Mouse (Mus musculus): ENCODE data around the gene Tesk1.

Gene Tesk1

GRCm38 (mm10) chr4:43493186-43493845 is 51.6 kb downstream of the Tesk1 start:
- peak; percentile 97 for DNase-seq

- peak in 1 of 2 experiments; percentile 29 for DNase-seq
These were observed 52.1 kb downstream of the Tesk1 start for GRCm38 (mm10) chr4:43493846-43494240.

- DNase-seq = peak in 1 of 2 experiments; percentile 4
These were observed 54.8 kb downstream of the Tesk1 start for GRCm38 (mm10) chr4:43496587-43496986.

DNA sequence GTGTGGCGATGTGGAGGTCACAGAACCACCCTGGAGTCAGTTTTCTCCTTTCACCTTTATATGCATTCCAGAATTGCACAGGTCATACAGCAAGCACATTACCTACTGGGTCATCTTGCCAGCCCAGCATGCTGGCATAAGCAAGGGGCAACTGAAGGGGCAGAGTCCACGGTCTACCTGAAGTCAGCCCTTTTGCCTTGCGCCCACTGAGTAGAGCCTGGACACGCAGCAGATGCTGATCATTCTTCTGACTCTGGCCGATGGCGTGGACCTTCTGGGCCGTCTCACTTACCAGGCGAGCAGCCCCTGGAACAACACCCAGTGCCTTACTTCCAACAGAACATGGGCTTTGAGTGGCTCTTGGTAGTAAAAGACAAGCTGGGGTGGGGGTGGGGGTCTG is 55.7 kb downstream of the Tesk1 start:
- no peak for DNase-seq
